Mouse (Mus musculus) forebrain, embryonic 11.5 days (tissue): ENCODE measurements at regions not wholly inside any gene's neighbourhood (a gene's known extent, or its start where the extent isn't known, plus 50 kb on each side); places are given as distances from the start of the nearest gene placed in this dataset.

Source experiments
- ATAC-seq: fragments of 200-750 bp; cut with Nextera tagmentation; replicated peaks from 2 replicates; pipeline ENCODE4 v1.8.0; 2017; ENCODE audit warnings: moderate TSS enrichment; ENCODE audit not compliant: low FRiP score
- DNase-seq: peaks from one replicate; pipeline ENCODE4 v3.0.0-alpha.2; 2017; ENCODE audit warnings: low spot score
- H3K27ac ChIP-seq: fragments of 300-500 bp; sonication (generic); 2 replicates; pipeline ENCODE4 v1.5.1; 2014; ENCODE audit warnings: low read depth, low read length
- H3K27me3 ChIP-seq: fragments of 300-500 bp; sonication (generic); 2 replicates; pipeline ENCODE4 v1.6.1; 2014; ENCODE audit warnings: mild to moderate bottlenecking, low read length, mixed read lengths; ENCODE audit not compliant: control insufficient read depth, insufficient read depth
- H3K36me3 ChIP-seq: fragments of 300-500 bp; sonication (generic); 2 replicates; pipeline ENCODE4 v1.6.1; 2014; ENCODE audit warnings: mild to moderate bottlenecking, low read length, moderate library complexity, mixed read lengths; ENCODE audit not compliant: control insufficient read depth, insufficient read depth
- H3K4me1 ChIP-seq: fragments of 300-500 bp; sonication (generic); replicated peaks from 2 replicates; pipeline ENCODE4 v1.6.1; 2014; ENCODE audit warnings: low read length, mixed read lengths; ENCODE audit not compliant: control insufficient read depth, insufficient read depth
- H3K4me2 ChIP-seq: fragments of 300-500 bp; sonication (generic); 2 replicates; pipeline ENCODE4 v1.6.1; 2014; ENCODE audit warnings: low read depth, mild to moderate bottlenecking, low read length, moderate library complexity, mixed read lengths; ENCODE audit not compliant: severe bottlenecking
- H3K4me3 ChIP-seq: fragments of 300-500 bp; sonication (generic); 2 replicates; pipeline ENCODE4 v1.5.1; 2014; ENCODE audit warnings: low read depth, low read length
- H3K9ac ChIP-seq: fragments of 300-500 bp; sonication (generic); 2 replicates; pipeline ENCODE4 v1.6.1; 2014; ENCODE audit warnings: low read length
- H3K9me3 ChIP-seq: fragments of 300-500 bp; sonication (generic); 2 replicates; pipeline ENCODE4 v1.6.1; 2016; ENCODE audit warnings: low read length, mixed read lengths; ENCODE audit not compliant: control insufficient read depth
- WGBS: fragments of 180-500 bp; shearing (Covaris S2); extraction: QIAGEN DNeasy Blood & Tissue Kit; methylation state at CpG from one replicate; pipeline ENCODE4 v1.1.7; 2014; 5-methylcytosine and 5-hydroxymethylcytosine counted together

GRCm38 (mm10) chr9:101730136-101730535 lies 131.5 kb upstream of the 9630041A04Rik start:
- Histone ChIP-seq H3K4me2 (no peak overlapping the region), H3K4me1 (0 out of 2 replicates have a peak, but pooled peaks cover 2% of the 10 kb centered on the region), H3K27ac (no peak overlapping the region), H3K4me3 (no peak overlapping the region), H3K27me3 (no peaks in the 10 kb centered on the region), H3K9ac (no peak overlapping the region), H3K9me3 (no peaks in the 10 kb centered on the region), H3K36me3 (no peaks in the 10 kb centered on the region)
- no peak for ATAC-seq
- no peak for DNase-seq
- WGBS: 79% methylated on average over 3 of the region's 3 CpGs

DNA sequence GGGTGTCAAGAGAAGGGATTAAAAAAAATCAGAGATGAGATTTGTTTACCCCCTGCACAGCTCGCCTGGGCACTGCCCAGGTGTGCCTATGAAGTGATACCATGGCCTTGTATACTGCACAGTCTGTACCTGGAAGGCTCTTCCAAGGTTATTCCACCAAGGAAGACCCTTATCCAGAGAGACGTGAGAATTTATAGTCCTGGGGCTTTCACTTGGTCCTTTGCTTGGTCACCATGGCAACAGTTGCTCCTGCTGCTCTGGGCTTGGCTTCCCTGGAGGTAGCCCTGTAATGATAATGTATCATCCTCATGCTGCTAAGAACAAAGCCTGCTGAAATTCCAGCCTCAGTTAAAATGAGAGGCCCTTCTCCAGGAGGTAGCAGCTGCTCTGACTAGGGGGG lies 143.7 kb upstream of the 9630041A04Rik start:
- ATAC-seq: no peak
- H3K27ac ChIP-seq: no peak overlapping the region
- 25% methylated on average over 2 of the region's 2 CpGs for WGBS

DNA sequence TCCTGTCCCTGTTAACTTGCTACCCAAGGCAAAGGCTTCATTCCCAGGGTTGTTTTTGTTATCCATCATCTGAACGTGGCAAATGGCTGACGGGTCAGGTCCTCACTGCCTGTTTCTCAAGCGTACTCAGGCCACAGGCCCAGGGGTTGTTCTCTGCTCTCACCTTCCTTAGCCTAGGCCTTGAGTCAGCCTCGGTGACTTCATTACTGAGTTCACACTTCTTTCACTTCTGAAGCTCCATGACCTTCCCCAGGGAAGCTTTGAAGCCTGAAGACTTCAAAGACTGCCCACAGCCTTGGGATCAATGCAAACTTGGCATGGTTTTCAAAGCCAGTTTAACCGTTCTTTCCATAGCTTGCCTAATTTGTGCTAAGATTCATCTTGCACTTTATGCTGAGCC lies 145.3 kb upstream of the 9630041A04Rik start:
- no peaks in the 10 kb centered on the region for H3K27me3 ChIP-seq

More for the DNA sequence above, 143.7 kb upstream of the 9630041A04Rik start:
- H3K9ac ChIP-seq: no peak overlapping the region
- H3K27me3 ChIP-seq: no peaks in the 10 kb centered on the region
- no peak for DNase-seq
- H3K4me2 ChIP-seq: no peak overlapping the region
- no peak overlapping the region for H3K4me3 ChIP-seq
- H3K9me3 ChIP-seq: no peaks in the 10 kb centered on the region
- H3K36me3 ChIP-seq: no peaks in the 10 kb centered on the region
- H3K4me1 ChIP-seq: peaks cover 4% of the 10 kb centered on the region; the same call in 1 of the 2 replicates

DNA sequence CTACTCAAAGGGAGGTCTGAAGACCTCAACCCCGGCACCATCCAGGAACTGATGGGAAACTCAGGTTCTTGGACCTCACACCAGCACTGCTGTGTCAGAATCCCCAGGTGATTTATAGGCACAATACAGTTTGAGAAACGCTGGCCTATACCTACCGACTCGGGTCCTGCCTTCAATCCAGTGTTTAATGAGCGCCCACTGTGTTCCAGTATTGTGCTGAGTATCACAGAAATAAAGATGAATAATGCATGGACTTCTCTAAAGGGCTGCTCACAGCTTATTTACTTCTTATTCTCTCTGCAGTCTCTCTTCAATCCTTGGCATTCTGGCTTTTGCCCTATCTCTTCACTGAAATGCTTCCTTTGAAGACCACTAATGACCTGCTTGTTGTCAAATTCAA lies 146.8 kb upstream of the 9630041A04Rik start:
- Histone ChIP-seq H3K27me3 (no peaks in the 10 kb centered on the region), H3K4me1 (peaks cover 4% of the 10 kb centered on the region; the same call in 1 of the 2 replicates), H3K4me3 (no peak overlapping the region), H3K4me2 (no peak overlapping the region), H3K36me3 (no peaks in the 10 kb centered on the region), H3K9me3 (no peaks in the 10 kb centered on the region), H3K9ac (no peak overlapping the region), H3K27ac (no peak overlapping the region)
- WGBS: 64% methylated on average over 5 of the region's 5 CpGs
- DNase-seq: no peak
- no peak for ATAC-seq

More for the DNA sequence above, 145.3 kb upstream of the 9630041A04Rik start:
- Histone ChIP-seq H3K36me3 (no peaks in the 10 kb centered on the region), H3K9ac (no peak overlapping the region), H3K4me2 (no peak overlapping the region), H3K27ac (no peak overlapping the region), H3K4me3 (no peak overlapping the region), H3K4me1 (peaks cover 4% of the 10 kb centered on the region; the same call in 1 of the 2 replicates), H3K9me3 (no peaks in the 10 kb centered on the region)
- ATAC-seq (no peak), DNase-seq (no peak)
- 86% methylated on average over 5 of the region's 5 CpGs for WGBS

- H3K4me2 ChIP-seq: no peak overlapping the region
- H3K27me3 ChIP-seq: no peaks in the 10 kb centered on the region
- DNase-seq (no peak), ATAC-seq (no peak)
- no peak overlapping the region for H3K4me3 ChIP-seq
- H3K4me1 ChIP-seq: no peaks in the 10 kb centered on the region
- no peak overlapping the region for H3K9ac ChIP-seq
- H3K36me3 ChIP-seq: no peaks in the 10 kb centered on the region
- no peaks in the 10 kb centered on the region for H3K9me3 ChIP-seq
- 90% methylated on average over 8 of the region's 8 CpGs for WGBS
- no peak overlapping the region for H3K27ac ChIP-seq
Observed at GRCm38 (mm10) chr9:101710611-101711071, 151.0 kb upstream of the 9630041A04Rik start.

DNA sequence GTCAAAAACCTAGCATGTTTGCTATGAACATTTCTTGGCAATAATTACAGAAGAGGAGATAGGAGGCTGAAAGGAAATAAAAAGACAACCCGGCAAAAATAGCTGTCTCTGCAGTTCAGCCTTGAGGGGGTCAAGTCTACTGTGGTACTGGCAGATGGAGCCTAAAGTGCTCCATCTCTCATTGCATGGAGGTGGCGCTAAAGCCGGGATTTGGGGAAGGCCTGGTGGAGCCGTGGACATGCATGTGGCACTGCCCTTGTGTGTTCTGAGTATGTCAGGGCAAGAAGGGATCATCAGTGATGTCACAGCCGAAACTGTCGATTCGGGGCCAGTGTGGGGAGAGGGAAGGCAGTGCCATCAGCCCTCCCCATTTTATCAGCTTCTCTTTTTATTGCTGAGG lies 161.3 kb upstream of the 9630041A04Rik start:
- no peaks in the 10 kb centered on the region for H3K4me1 ChIP-seq
- no peak overlapping the region for H3K4me3 ChIP-seq
- no peaks in the 10 kb centered on the region for H3K27me3 ChIP-seq
- no peak overlapping the region for H3K27ac ChIP-seq
- WGBS: 79% methylated on average over 7 of the region's 7 CpGs
- no peak for DNase-seq
- ATAC-seq: no peak
- H3K9me3 ChIP-seq: no peaks in the 10 kb centered on the region
- H3K4me2 ChIP-seq: no peak overlapping the region
- H3K36me3 ChIP-seq: no peaks in the 10 kb centered on the region
- no peak overlapping the region for H3K9ac ChIP-seq

- ATAC-seq: no peak
- H3K4me2 ChIP-seq: no peak overlapping the region
- H3K27ac ChIP-seq: no peak overlapping the region
- peaks cover 2% of the 10 kb centered on the region; the same call in 1 of the 2 replicates for H3K27me3 ChIP-seq
- H3K9ac ChIP-seq: no peak overlapping the region
- no peak for DNase-seq
- H3K9me3 ChIP-seq: no peaks in the 10 kb centered on the region
- no peaks in the 10 kb centered on the region for H3K4me1 ChIP-seq
- H3K4me3 ChIP-seq: no peak overlapping the region
- H3K36me3 ChIP-seq: no peaks in the 10 kb centered on the region
- 94% methylated on average over 5 of the region's 5 CpGs for WGBS
Observed at GRCm38 (mm10) chr9:101694054-101694453, 167.6 kb upstream of the 9630041A04Rik start.

- Histone ChIP-seq H3K9me3 (no peaks in the 10 kb centered on the region), H3K4me2 (no peak overlapping the region), H3K9ac (no peak overlapping the region), H3K4me1 (no peaks in the 10 kb centered on the region), H3K27ac (no peak overlapping the region), H3K4me3 (no peak overlapping the region), H3K27me3 (peaks cover 2% of the 10 kb centered on the region; the same call in 1 of the 2 replicates), H3K36me3 (no peaks in the 10 kb centered on the region)
- ATAC-seq: no peak
- WGBS: 87% methylated on average over 6 of the region's 6 CpGs
- DNase-seq: no peak
Observed at GRCm38 (mm10) chr9:101691336-101691735, 170.3 kb upstream of the 9630041A04Rik start.

GRCm38 (mm10) chr9:101690916-101691315 lies 170.7 kb upstream of the 9630041A04Rik start:
- Histone ChIP-seq H3K4me3 (no peak overlapping the region), H3K27ac (no peak overlapping the region), H3K9me3 (no peaks in the 10 kb centered on the region), H3K36me3 (no peaks in the 10 kb centered on the region), H3K4me1 (no peaks in the 10 kb centered on the region), H3K27me3 (peaks cover 2% of the 10 kb centered on the region; the same call in 1 of the 2 replicates), H3K9ac (no peak overlapping the region), H3K4me2 (no peak overlapping the region)
- 44% methylated on average over 7 of the region's 7 CpGs for WGBS
- DNase-seq (no peak), ATAC-seq (no peak)
